Mouse (Mus musculus) layer of hippocampus, postnatal 36 days (tissue): ENCODE measurements around the gene Hspb8. TPM values are rescaled to one million over a fixed set of nuclear protein-coding genes. Genes with fewer than 3 reads are reported as not detected.

Experiments used
- DNase-seq, 2 experiments: peaks; one replicate each; pipeline ENCODE4 v3.0.0; 2022
- total RNA-seq, 2 experiments: library from RNA; stranded (reverse); gene quantifications; 2 replicates each; pipeline ENCODE4 v1.2.3; 2021

Hspb8 gene
- total RNA-seq = 10 to 100 TPM in 1 of 2 experiments, 1 to 10 TPM in 1; 8.2 to 13.9 TPM

DNA sequence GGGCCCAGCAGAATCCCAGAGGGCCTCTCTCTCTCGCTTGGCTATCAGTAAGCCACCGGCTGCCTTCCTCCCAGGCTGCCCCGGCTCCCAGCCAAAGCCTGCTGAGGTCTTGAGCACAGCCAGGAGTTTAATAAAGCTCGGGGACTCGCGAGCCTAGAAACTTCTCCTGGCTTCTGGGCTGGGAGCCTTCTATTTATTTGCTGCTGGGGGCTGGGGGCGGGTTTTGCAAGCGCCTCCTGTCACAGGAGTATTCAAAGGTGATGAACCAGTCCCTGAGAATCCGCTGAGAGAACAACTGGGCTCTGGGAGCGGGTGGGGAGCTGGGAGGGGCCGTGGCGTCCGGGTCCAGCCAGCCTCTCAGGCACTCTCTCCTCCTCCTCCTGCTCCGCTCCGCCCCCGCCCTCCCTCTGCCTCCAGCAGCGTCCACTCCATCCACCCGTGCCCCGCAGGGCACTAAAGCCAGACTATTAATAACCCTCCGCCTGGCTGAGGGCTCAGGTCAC lies at the start of gene Hspb8:
TSS of gene Hspb8 (minus strand) at position 166 of the 503 bp plus-strand sequence.
- peak; percentile 33 to 50 for DNase-seq

DNA sequence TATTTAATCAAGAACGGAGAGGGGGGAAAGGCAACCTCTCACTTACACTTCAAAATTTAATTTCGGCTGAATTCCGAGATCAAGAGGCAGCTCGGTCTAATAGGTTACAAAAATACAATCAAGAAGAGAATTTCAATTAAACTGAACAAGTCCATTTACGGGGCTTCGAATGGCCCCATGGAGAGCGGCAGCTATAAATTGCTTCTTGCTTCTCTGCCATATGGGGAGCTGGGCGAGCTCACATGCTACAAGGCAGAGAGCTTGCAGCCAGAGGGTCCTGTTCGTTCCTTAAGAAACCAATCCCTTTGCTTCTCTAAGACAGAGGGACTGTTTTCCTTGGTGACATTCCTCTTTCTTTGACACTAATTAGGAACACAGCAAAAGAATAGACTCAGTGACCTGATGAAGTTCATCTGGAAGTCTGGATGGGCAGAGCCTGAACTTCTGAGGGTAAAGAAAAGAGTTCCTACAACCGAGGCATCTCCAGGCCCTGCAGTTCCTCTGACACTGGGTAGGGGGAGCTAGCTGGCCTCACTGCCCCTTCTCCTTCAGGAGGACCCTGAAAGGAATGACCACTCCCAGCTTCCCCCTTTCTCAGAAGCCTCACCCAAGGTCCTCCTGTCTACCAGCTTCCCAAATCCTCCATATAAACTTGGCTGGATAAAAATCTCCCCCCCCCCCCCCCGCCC lies 38.8 kb upstream of the Hspb8 start:
- no peak for DNase-seq

DNA sequence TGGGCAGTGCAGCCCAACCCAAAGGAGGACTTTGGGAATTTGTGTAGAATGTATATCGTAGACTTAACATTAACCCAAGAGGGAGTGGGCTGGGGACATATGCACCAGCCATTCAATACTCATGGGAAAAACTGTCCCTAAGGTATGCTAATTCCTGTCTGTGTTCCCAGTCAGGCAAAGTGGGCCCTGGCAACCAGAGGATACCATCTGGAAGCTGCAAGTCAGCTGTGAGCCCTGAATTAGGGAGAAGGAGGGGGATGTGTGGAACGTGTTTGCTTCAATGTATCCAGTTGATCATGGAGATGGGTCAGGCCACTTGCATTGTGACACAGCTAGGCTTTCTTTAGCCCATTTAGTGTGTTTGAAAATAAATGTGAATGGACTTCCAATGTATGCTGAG lies 37.3 kb upstream of the Hspb8 start:
- no peak for DNase-seq

DNA sequence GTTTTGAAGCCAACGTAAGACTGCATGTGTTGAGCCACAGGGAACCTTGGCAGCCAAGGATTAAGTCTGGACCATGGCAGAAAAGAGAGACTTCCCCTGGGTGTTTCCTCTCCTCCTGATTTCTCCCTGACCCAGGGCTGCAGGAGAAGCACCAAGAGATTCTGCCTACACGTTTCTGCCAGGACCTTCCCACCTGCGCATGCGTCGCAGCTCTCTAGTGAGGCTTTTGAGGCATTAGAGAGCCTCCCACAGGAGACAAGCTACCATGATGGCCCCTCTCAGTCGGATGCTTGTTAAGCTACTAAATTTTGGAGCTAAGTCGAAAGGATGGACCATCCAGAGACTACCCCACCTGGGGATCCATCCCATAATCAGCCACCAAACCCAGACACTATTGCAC lies 35.1 kb upstream of the Hspb8 start:
- no peak for DNase-seq

GRCm38 (mm10) chr5:116456796-116457515 lies 34.3 kb upstream of the Hspb8 start:
- no peak for DNase-seq

GRCm38 (mm10) chr5:116453401-116453851 lies 30.8 kb upstream of the Hspb8 start:
- DNase-seq = peak; percentile 25 to 27

GRCm38 (mm10) chr5:116450901-116451300 lies 28.2 kb upstream of the Hspb8 start:
- no peak for DNase-seq

DNA sequence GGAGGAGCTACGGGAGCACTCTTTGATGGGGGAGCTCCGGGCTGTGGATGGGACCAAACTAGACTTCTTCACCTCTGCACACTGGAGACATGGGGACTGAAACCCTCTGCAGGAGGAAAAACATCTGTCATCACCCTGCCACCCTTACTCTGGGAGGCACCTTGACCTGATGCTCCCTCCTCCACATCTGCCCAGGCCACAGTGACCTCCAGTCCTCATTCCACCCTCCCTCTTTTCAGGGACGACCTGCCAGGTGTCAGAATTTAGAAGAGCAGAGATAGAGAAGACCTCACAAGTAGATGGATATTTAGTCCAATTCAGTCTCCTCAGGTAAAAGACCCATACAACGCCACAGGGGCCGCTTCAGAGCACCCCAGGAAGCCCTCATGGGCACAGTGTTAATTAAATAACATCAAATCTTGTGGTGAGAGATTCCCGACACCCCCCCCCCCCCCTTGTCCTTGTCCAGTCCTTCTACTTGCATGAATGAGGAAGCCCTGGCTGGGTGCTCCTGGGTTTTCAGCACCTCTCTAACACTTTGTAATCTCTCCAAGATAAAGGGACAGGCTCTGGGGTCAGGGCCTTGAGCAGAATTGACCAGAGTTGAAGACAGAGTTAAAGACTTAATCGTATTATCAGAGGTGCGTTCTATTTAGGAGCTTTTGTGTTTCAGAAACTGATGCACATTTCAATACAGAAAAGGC lies 27.0 kb upstream of the Hspb8 start:
- DNase-seq = no peak

DNA sequence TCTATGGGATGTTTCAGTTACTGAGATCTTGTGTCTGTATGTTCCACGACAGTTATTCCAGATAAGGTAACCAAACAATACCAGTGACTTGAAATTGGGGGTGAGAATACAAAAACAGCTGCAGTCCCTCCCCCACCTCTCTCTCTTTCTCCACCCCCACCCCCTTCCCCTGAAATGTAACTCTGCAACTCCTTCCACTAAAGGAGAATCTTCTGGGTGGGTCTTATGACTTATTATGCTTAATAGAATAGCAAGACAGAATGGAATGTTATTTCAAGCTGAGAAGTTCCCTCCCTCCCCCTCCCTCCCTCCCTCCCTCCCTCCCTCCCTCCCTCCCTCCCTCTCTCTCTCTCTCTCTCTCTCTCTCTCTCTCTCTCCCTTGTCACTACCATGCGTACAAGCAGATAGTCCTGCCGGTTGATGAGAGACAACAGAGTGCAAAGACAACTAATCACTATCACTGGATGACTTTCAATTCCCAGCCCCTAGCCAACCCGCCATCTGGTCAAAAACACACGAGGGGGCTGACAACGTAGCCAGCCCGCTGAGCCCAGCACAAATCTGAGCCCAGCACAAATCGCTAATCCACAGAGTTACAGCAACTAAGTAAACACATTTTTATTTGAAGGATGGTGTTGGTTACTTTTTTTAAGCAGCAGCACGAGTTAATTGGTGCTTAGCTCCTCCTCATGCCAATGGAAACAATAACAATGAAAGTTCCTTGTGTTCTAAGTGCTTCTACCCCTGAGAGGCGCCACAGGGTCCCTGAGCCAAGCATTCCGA lies 25.9 kb upstream of the Hspb8 start:
- peak; percentile 25 to 52 for DNase-seq

- DNase-seq = no peak
Observed at GRCm38 (mm10) chr5:116447821-116448350, 25.2 kb upstream of the Hspb8 start.

DNA sequence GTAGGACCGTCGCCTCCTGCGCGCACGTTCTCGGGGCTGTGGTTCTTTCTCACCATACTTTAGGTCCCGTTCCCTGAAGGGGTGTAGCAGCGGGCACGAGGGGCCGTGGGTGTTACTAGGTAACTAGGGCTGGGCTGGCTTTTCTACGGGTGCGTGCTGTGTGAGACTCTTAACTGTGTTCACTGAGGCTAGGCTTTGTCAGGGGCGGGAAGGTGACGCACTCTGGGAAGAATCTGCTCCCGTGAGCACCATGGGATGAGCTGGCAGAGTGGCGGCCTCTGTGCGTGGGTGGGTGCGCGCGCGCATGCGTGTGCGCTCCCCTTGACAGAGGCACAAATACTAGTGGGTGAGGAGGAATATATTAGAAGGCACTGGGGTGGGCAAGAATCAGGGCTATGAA lies 23.9 kb upstream of the Hspb8 start:
- peak in 1 of 2 experiments; percentile 39 for DNase-seq

GRCm38 (mm10) chr5:116445634-116446367 lies 23.1 kb upstream of the Hspb8 start:
- no peak for DNase-seq

GRCm38 (mm10) chr5:116444517-116444916 lies 21.9 kb upstream of the Hspb8 start:
- DNase-seq = peak; percentile 26 to 29

DNA sequence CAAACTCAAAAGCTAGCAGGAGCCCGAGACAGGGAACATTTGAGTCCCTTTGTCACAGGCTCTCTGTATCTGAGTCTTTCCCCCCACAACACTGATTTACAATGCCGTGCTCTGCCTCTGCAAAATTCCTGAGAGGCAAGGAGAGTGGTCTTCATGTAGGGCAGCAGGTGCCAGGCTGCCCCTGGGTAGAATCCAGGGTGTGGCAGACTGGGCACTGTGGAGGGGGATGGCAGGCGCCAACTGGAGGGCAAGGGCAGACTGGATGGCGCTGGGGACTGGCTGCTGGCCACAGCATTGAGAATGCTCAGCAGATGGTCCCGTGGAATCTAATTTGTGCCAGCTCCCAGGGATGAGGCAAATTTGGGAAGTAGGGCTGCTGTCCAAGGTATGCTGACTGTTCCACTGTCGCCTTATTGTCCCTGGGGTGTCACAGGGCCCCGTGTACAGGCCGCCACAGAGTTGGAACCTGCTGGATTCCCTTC lies 20.8 kb upstream of the Hspb8 start:
- peak; percentile 63 to 71 for DNase-seq

DNA sequence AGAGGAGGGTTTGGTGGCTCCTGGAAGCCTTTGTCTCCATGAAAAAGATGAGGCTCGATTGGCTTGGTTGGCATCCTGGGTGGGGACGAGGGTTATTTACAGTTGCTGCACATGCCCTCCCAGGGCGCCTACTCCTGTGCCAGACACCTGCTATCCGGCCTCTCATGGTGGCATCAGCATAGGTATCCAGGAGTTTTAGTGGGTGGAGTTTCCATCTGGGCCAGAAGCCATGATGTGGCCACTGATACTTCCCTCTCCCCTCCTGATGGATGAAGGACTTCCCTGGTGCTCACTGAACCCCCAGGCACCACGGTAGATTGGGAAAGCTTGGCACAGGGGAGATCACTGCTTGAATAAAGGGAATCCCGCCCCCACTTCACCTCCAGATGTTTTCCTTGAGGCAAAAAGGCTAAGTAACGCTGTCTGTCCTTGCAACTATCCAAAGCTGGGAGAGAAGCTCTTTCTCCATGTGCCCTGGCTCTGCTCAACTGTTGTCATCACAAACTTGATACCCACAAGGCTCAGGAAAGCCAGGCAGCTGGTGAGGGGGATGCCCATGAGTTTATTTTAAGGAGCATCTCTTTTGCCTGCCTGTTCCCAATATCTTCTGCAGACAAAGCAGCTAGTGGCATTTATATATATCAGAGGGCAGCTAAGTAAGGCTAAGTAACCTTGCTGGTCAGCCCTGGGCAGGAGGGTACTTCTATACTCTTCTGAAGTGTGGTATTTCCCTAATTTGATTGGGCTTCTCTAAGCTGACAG lies 20.2 kb upstream of the Hspb8 start:
- peak; percentile 62 to 68 for DNase-seq

GRCm38 (mm10) chr5:116440251-116440650 lies 17.6 kb upstream of the Hspb8 start:
- DNase-seq = no peak

GRCm38 (mm10) chr5:116438328-116438727 lies 15.7 kb upstream of the Hspb8 start:
- no peak for DNase-seq

GRCm38 (mm10) chr5:116436117-116436516 lies 13.5 kb upstream of the Hspb8 start:
- no peak for DNase-seq

DNA sequence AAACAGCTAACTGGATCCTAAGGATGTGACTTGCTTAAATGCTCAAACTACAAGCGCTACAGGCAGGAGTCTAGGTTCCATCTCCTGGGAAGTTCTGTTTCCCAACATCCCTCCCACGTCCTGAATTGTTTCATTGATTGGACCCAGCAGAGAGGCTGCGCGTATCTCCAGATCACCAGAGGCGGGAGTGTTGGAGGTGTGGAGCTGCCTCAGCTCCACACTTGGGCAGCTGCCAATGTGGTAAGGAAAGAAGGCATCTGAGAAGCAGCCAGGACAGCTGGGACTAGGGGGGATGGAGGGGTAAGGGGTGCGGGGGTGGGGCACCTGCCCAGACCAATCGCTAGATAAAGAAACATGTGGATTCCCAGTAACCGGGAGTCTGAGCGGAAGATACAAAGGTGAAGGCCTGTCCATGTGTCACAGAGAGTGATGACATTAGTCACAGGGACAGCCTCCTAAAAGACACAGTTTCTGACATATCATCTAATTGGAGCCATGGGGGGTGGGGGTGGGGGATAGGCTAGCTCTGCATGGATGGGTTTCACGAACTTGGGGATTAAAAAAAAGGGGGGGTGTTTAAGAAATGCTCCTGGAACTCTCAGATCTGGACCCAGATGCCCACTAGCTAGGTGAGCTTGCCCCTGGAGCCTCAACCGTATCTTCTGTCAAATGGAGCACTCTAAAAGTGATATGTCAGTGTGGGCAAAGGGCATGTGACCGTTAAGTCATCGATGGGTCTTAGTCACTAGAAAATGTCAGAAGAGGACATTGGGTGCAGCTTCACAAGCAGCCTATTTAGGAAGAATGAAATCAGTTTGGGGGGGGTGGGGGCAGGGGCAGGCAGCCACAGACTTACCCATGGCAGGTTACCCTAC lies 12.5 kb upstream of the Hspb8 start:
- DNase-seq = no peak
